Mouse (Mus musculus) gastrocnemius, postnatal 10 days (tissue): Measurements from ENCODE around the gene Hoxd11. TPM values are rescaled to one million over a fixed set of nuclear protein-coding genes. Genes with fewer than 3 reads are reported as not detected.

Experiments
- DNase-seq: peaks from one replicate; pipeline ENCODE4 v3.0.0; 2021; ENCODE audit warnings: mixed read lengths
- total RNA-seq, 2 experiments: library from RNA; stranded (reverse); gene quantifications; 2 replicates each; pipeline ENCODE4 v1.2.3; 2021

The Hoxd11 gene
- total RNA-seq, 2 experiments from 2014 or later: 0.23 to 0.56 TPM

- DNase-seq: no peak
Observed at GRCm38 (mm10) chr2:74695813-74696430, 16.6 kb downstream of the Hoxd11 start.

GRCm38 (mm10) chr2:74696442-74697335, 17.3 kb downstream of the Hoxd11 start:
- DNase-seq: no peak

GRCm38 (mm10) chr2:74697567-74698121, 18.3 kb downstream of the Hoxd11 start, which contains the start of gene Hoxd9:
Gene Hoxd9, plus strand, starts transcription at chr2:74697727.
- peak; percentile 75 for DNase-seq

GRCm38 (mm10) chr2:74698201-74699052, 19.1 kb downstream of the Hoxd11 start:
- peak; percentile 60 for DNase-seq

- no peak for DNase-seq
Observed at GRCm38 (mm10) chr2:74699053-74699430, 19.7 kb downstream of the Hoxd11 start.

GRCm38 (mm10) chr2:74699664-74700545, 20.5 kb downstream of the Hoxd11 start:
- no peak for DNase-seq

GRCm38 (mm10) chr2:74700546-74701112, 21.3 kb downstream of the Hoxd11 start:
- no peak for DNase-seq

- peak; percentile 85 for DNase-seq
Observed at GRCm38 (mm10) chr2:74701949-74702819, 22.8 kb downstream of the Hoxd11 start.

- no peak for DNase-seq
Observed at GRCm38 (mm10) chr2:74702820-74703219, 23.5 kb downstream of the Hoxd11 start.

- no peak for DNase-seq
Observed at GRCm38 (mm10) chr2:74703317-74703716, 24.0 kb downstream of the Hoxd11 start.

GRCm38 (mm10) chr2:74703720-74704392, 24.5 kb downstream of the Hoxd11 start:
- DNase-seq: no peak

- DNase-seq: peak; percentile 82
Observed at GRCm38 (mm10) chr2:74704393-74704998, 25.1 kb downstream of the Hoxd11 start, which contains the start of gene Hoxd8. Gene Hoxd8, plus strand, starts transcription at chr2:74704615.

GRCm38 (mm10) chr2:74704999-74705466, 25.7 kb downstream of the Hoxd11 start:
- DNase-seq: peak; percentile 65

GRCm38 (mm10) chr2:74705467-74706089, 26.2 kb downstream of the Hoxd11 start:
- peak; percentile 59 for DNase-seq

- no peak for DNase-seq
Observed at GRCm38 (mm10) chr2:74706393-74706960, 27.1 kb downstream of the Hoxd11 start.

- no peak for DNase-seq
Observed at GRCm38 (mm10) chr2:74707599-74707998, 28.2 kb downstream of the Hoxd11 start.

GRCm38 (mm10) chr2:74708676-74709075, 29.3 kb downstream of the Hoxd11 start:
- DNase-seq: no peak
